Comparison of ENCODE assay signal across 20 mouse cellular contexts in the genomic region with DNA sequence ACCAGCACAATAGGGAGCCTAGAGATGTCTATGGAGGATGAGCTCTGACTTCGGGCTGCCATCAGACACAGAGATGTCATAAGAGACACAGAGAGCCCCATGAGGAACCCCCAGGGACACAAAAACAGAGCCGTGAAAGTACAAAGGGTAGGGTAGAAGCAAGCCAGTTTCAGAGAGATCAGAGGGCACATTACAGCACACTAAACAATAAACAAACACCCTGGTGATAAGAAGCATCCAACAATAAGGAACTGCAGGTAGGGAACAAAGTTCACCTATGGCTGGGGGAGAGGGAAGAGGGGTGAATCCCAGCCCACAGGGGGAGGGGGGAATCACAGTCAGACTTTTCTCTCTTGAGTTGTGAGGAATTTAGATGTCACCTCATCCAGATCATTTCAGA. TPM values are rescaled to one million over a fixed set of nuclear protein-coding genes. Genes with fewer than 3 reads are reported as not detected.
DNase-seq lines count a peak whose midpoint lies in the region; ATAC-seq and TF ChIP-seq lines count a peak whose summit lies in the region.
"Had no signal": no experiment of that assay in that cellular context is flagged by ENCODE, and none has a peak within 500 bp of the region (broad histone marks: within the 10 kb centered on the region; RNA-seq: fewer than 3 reads in every experiment).

No protein-coding gene starts in this region.

- ATAC-seq in kidney, postnatal 0 days (replicated peaks; ENCODE audit: low FRiP score, low read depth): no peak
- ATAC-seq in intestine, embryonic 14.5 days (replicated peaks; ENCODE audit: low FRiP score, low TSS enrichment, low read depth): no peak
- ATAC-seq in stomach, embryonic 15.5 days (ENCODE audit: insufficient read depth, low FRiP score, low read depth): no peak
- ATAC-seq in monocyte, adult 5-6 weeks (replicated peaks; ENCODE audit: insufficient number of reproducible peaks, low FRiP score, low TSS enrichment, poor library complexity, severe bottlenecking): no peak
- ATAC-seq: forebrain, embryonic 15.5 days had no signal

- H3K27me3 ChIP-seq in kidney, postnatal 0 days (ENCODE audit: insufficient read depth, low read length): no peaks in the 10 kb centered on the region
- no peaks in the 10 kb centered on the region; the same call in 1 of the 2 replicates for H3K27me3 ChIP-seq in kidney, adult 2 months (replicated peaks; ENCODE audit: control insufficient read depth, insufficient read depth, low read length)
- H3K27me3 ChIP-seq in E14TG2a.4 (ENCODE audit: insufficient read depth, low read length): no peaks in the 10 kb centered on the region
- no peaks in the 10 kb centered on the region for H3K27me3 ChIP-seq in intestine, embryonic 14.5 days (replicated peaks; ENCODE audit: control insufficient read depth, insufficient read depth, low read length)
- H3K27me3 ChIP-seq in stomach, embryonic 15.5 days (replicated peaks): no peaks in the 10 kb centered on the region
- H3K27me3 ChIP-seq: forebrain, embryonic 15.5 days; heart, embryonic 15.5 days; midbrain, embryonic 12.5 days; neural tube, embryonic 12.5 days had no signal

- peaks cover 17% of the 10 kb centered on the region for H3K4me1 ChIP-seq in kidney, postnatal 0 days (replicated peaks; ENCODE audit: insufficient read depth, low read length)
- H3K4me1 ChIP-seq in kidney, adult 2 months (ENCODE audit: control insufficient read depth, insufficient read depth, low read length): peaks cover 14% of the 10 kb centered on the region; the same call in 1 of the 2 replicates
- H3K4me1 ChIP-seq in E14TG2a.4 (replicated peaks; ENCODE audit: low read depth, low read length): peaks cover 99% of the 10 kb centered on the region
- peaks cover 37% of the 10 kb centered on the region for H3K4me1 ChIP-seq in intestine, embryonic 14.5 days (replicated peaks; ENCODE audit: control insufficient read depth, insufficient read depth, low read length)
- peaks cover 20% of the 10 kb centered on the region for H3K4me1 ChIP-seq in stomach, embryonic 15.5 days

- 77% methylated on average over 2 of the region's 2 CpGs for WGBS in kidney, postnatal 0 days
- WGBS in kidney, adult 2 months: 64% methylated on average over 2 of the region's 2 CpGs
- 57% methylated on average over 2 of the region's 2 CpGs for WGBS in intestine, embryonic 14.5 days
- 62% methylated on average over 2 of the region's 2 CpGs for WGBS in stomach, embryonic 15.5 days

- H3K36me3 ChIP-seq in kidney, postnatal 0 days (ENCODE audit: insufficient read depth, low read length): 0 out of 2 replicates have a peak, but pooled peaks cover 2% of the 10 kb centered on the region
- no peaks in the 10 kb centered on the region for H3K36me3 ChIP-seq in kidney, adult 2 months (ENCODE audit: control insufficient read depth, insufficient read depth, low read length)
- H3K36me3 ChIP-seq in E14TG2a.4 (ENCODE audit: insufficient read depth, low read length): 0 out of 2 replicates have a peak, but pooled peaks cover 5% of the 10 kb centered on the region
- H3K36me3 ChIP-seq in intestine, embryonic 14.5 days (ENCODE audit: control insufficient read depth, insufficient read depth, low read length): no peaks in the 10 kb centered on the region
- H3K36me3 ChIP-seq in stomach, embryonic 15.5 days: no peaks in the 10 kb centered on the region
- H3K36me3 ChIP-seq: forebrain, embryonic 15.5 days; heart, embryonic 15.5 days; midbrain, embryonic 12.5 days; neural tube, embryonic 12.5 days had no signal

- H3K4me2 ChIP-seq in kidney, postnatal 0 days (ENCODE audit: low read length): peak overlapping the region; percentile 49; the same call in 1 of the 2 replicates
- H3K4me2 ChIP-seq in intestine, embryonic 14.5 days (ENCODE audit: low read length): peak overlapping the region; percentile 44
- H3K4me2 ChIP-seq in stomach, embryonic 15.5 days: peak overlapping the region; percentile 47
- H3K4me2 ChIP-seq: forebrain, embryonic 15.5 days; heart, embryonic 15.5 days; midbrain, embryonic 12.5 days; neural tube, embryonic 12.5 days had no signal

- H3K9me3 ChIP-seq in kidney, postnatal 0 days (replicated peaks; ENCODE audit: low read length): no peaks in the 10 kb centered on the region
- H3K9me3 ChIP-seq in E14TG2a.4 (ENCODE audit: low read length): no peaks in the 10 kb centered on the region
- H3K9me3 ChIP-seq in intestine, embryonic 14.5 days (ENCODE audit: control insufficient read depth, low read length): 0 out of 2 replicates have a peak, but pooled peaks cover 4% of the 10 kb centered on the region
- no peaks in the 10 kb centered on the region for H3K9me3 ChIP-seq in stomach, embryonic 15.5 days
- H3K9me3 ChIP-seq: forebrain, embryonic 15.5 days; heart, embryonic 15.5 days; midbrain, embryonic 12.5 days; neural tube, embryonic 12.5 days had no signal

- H3K4me3 ChIP-seq in kidney, postnatal 0 days (replicated peaks; ENCODE audit: low read depth, low read length): no peak overlapping the region
- H3K4me3 ChIP-seq in kidney, adult 2 months (ENCODE audit: insufficient read depth, low read depth, low read length): no peak overlapping the region
- H3K4me3 ChIP-seq in E14TG2a.4 (replicated peaks; ENCODE audit: low read length): peak overlapping the region; percentile 48; the same call in 1 of the 2 replicates
- peak overlapping the region; percentile 43 for H3K4me3 ChIP-seq in intestine, embryonic 14.5 days (ENCODE audit: low read depth, low read length)
- peak overlapping the region; percentile 39 for H3K4me3 ChIP-seq in stomach, embryonic 15.5 days (replicated peaks)
- H3K4me3 ChIP-seq: forebrain, embryonic 15.5 days; heart, adult 2 months; heart, embryonic 15.5 days; midbrain, embryonic 12.5 days; neural tube, embryonic 12.5 days had no signal

- no peak overlapping the region for H3K27ac ChIP-seq in kidney, postnatal 0 days
- no peak overlapping the region for H3K27ac ChIP-seq in kidney, adult 2 months (ENCODE audit: insufficient read depth, low read depth, low read length)
- H3K27ac ChIP-seq in intestine, embryonic 14.5 days (ENCODE audit: low read depth): peak overlapping the region; percentile 22; the same call in 1 of the 2 replicates
- no peak overlapping the region for H3K27ac ChIP-seq in stomach, embryonic 15.5 days
- H3K27ac ChIP-seq: forebrain, embryonic 15.5 days; heart, adult 2 months; heart, embryonic 15.5 days; midbrain, embryonic 12.5 days; neural tube, embryonic 12.5 days had no signal

- DNase-seq in kidney, postnatal 0 days (ENCODE audit: low spot score): no peak
- no peak for DNase-seq in kidney, adult 2 months
- DNase-seq in intestine, embryonic 14.5 days (ENCODE audit: low spot score): no peak
- DNase-seq in heart, postnatal 10 days: no peak
- DNase-seq: B cell, adult 2 months; cerebellum, adult 2 months; gastrocnemius, postnatal 14 days; heart, adult 2 months; kidney, postnatal 4 days; layer of hippocampus, adult 9-11 months; lung, adult 2 months; right cerebral cortex, postnatal 4 days; thymus, postnatal 4 days had no signal

- no peak for TF ChIP-seq CTCF in kidney, postnatal 0 days (IDR thresholded peaks at IDR 0.05; ENCODE audit: low read depth)
- TF ChIP-seq CTCF in kidney, adult 2 months (conservative IDR thresholded peaks at IDR 0.05; ENCODE audit: insufficient read depth, insufficient read length, low read depth, low read length): no peak
- no peak for TF ChIP-seq CTCF in E14TG2a.4 (conservative IDR thresholded peaks at IDR 0.05; ENCODE audit: low read length)

- intact Hi-C loops in heart, postnatal 10 days (cut with DNase I): no loop called here

- no peak for TF ChIP-seq POLR2A in kidney, adult 2 months (IDR thresholded peaks at IDR 0.05; ENCODE audit: low read depth, low read length)

- no peak overlapping the region for H3K9ac ChIP-seq in kidney, postnatal 0 days (ENCODE audit: low read depth, low read length)
- H3K9ac ChIP-seq in intestine, embryonic 14.5 days (ENCODE audit: low read length): no peak overlapping the region
- no peak overlapping the region for H3K9ac ChIP-seq in stomach, embryonic 15.5 days
- H3K9ac ChIP-seq: forebrain, embryonic 15.5 days; heart, embryonic 15.5 days; midbrain, embryonic 12.5 days; neural tube, embryonic 12.5 days had no signal

RNA-seq across cellular contexts. Expression of a gene that starts 52.3 kb away (rescaled TPM):
- polyA plus RNA-seq in kidney, postnatal 0 days (2015; fragmentation: Nextera tagmentation; extraction: Ambion mirVana): 19.2 and 20.7 TPM in 2 replicates
- 13.9 and 15.5 TPM in 2 replicates for polyA plus RNA-seq in kidney, adult 2 months (2012; rRNA removed)
- 37.5 and 37.7 TPM in 2 replicates for polyA plus RNA-seq in intestine, embryonic 14.5 days (2014; fragmentation: Nextera tagmentation; extraction: Ambion mirVana)
- 29.9 and 31.7 TPM in 2 replicates for polyA plus RNA-seq in stomach, embryonic 15.5 days (2015; fragmentation: Nextera tagmentation; extraction: Ambion mirVana)
- total RNA-seq in monocyte, adult 5-6 weeks (2017): 8.7 to 12.2 TPM (median 9.3 TPM) in 3 replicates
- total RNA-seq in heart, postnatal 10 days (2021): 10 to 100 TPM; 11.2 to 13.2 TPM

Comparison
In these comparisons a context has a peak if more than half of its experiments do, and no peak if none do; other contexts are left out.
1. H3K4me3 ChIP-seq: peak in E14TG2a.4 (single experiment), intestine, embryonic 14.5 days (single experiment) and stomach, embryonic 15.5 days (single experiment); none in kidney, postnatal 0 days (single experiment) and kidney, adult 2 months (single experiment).
2. Peak in every context shown above with its lines, with median percentiles within 50 percentile points of each other: H3K4me2 ChIP-seq.